Comparison of ENCODE assay signal across 7 mouse cellular contexts in the genomic region with DNA sequence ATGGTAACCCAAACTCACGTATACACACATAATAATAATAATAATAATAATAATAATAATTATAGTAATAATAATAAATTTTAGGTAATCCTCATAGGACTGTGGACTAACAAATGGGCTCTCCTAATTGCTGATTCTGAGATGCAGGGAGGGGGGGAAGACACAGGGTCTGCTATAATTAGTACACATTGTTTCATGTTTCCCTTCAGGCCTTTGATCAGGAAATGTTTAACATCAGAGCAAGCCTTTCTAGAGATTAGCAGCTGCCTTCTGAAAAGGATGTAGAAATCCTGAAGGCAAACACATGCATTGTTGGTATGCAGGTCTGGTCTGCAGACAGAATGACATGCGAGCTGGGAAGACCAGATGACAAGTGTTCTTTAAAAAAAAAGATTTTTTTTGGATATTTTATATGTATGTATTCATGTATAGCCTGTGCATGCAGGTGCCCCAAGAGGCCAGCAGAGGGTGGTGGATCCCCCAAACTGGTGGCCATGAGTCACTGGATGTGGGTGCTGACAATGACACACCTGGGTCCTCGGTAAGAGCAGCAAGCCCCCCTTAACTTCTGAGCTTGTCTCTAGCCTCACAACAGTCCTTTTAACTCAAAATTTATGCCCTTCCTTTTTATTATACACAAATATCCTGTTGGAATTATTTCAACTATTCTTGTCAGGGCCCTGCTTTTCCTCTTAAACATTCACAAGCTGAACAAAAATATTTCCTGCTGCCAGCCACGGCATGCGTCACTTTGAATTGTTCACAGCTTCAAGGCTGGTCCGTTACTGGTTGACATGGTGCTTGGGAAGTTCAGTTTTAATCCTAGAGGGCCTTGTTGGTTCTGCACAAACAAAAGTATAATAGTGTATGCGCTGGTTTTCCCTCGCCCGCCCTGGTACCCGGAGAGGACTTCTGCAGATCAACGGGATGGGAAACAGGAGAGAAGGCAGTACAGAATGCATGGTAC.
DNase-seq lines count a peak whose midpoint lies in the region; ATAC-seq lines count a peak whose summit lies in the region.

No protein-coding gene starts in this region.

- no peaks in the 10 kb centered on the region for H3K36me3 ChIP-seq in midbrain, embryonic 11.5 days (ENCODE audit: control insufficient read depth, insufficient read depth, low read length)
- no peaks in the 10 kb centered on the region for H3K36me3 ChIP-seq in midbrain, embryonic 10.5 days
- H3K36me3 ChIP-seq in embryonic facial prominence, embryonic 15.5 days: no peaks in the 10 kb centered on the region
- H3K36me3 ChIP-seq in splenic B cell, adult 2 months (ENCODE audit: control insufficient read depth, insufficient read depth, low read length, poor library complexity, severe bottlenecking): no peaks in the 10 kb centered on the region

- H3K9me3 ChIP-seq in midbrain, embryonic 11.5 days (ENCODE audit: control insufficient read depth, low read length): no peaks in the 10 kb centered on the region
- no peaks in the 10 kb centered on the region for H3K9me3 ChIP-seq in midbrain, embryonic 10.5 days (replicated peaks)
- H3K9me3 ChIP-seq in embryonic facial prominence, embryonic 15.5 days (replicated peaks): no peaks in the 10 kb centered on the region

- 76% methylated on average over 11 of the region's 11 CpGs for WGBS in midbrain, embryonic 11.5 days
- WGBS in midbrain, embryonic 10.5 days: 82% methylated on average over 11 of the region's 11 CpGs
- WGBS in embryonic facial prominence, embryonic 15.5 days: 61% methylated on average over 11 of the region's 11 CpGs

- no peak overlapping the region for H3K9ac ChIP-seq in midbrain, embryonic 11.5 days (ENCODE audit: low read length)
- H3K9ac ChIP-seq in embryonic facial prominence, embryonic 15.5 days: no peak overlapping the region

- peak; percentile 75 for DNase-seq in midbrain, embryonic 11.5 days (ENCODE audit: low spot score, missing footprints)
- DNase-seq in midbrain, embryonic 10.5 days (ENCODE audit: low spot score): no peak
- peak; percentile 60 for DNase-seq in kidney, postnatal 14 days
- DNase-seq in splenic B cell, adult 2 months (ENCODE audit: low read depth, low spot score): peak; percentile 4
- no peak for DNase-seq in cerebellum, postnatal 25 days
- no peak for DNase-seq in frontal cortex, postnatal 25 days (ENCODE audit: low spot score in 2 of 2)

- H3K27me3 ChIP-seq in midbrain, embryonic 11.5 days (ENCODE audit: control insufficient read depth, insufficient read depth, low read length): no peaks in the 10 kb centered on the region; the same call in 1 of the 2 replicates
- H3K27me3 ChIP-seq in midbrain, embryonic 10.5 days (ENCODE audit: low read depth, poor library complexity, severe bottlenecking): no peaks in the 10 kb centered on the region
- no peaks in the 10 kb centered on the region for H3K27me3 ChIP-seq in embryonic facial prominence, embryonic 15.5 days
- no peaks in the 10 kb centered on the region for H3K27me3 ChIP-seq in splenic B cell, adult 2 months (ENCODE audit: control insufficient read depth, insufficient read depth, low read length, poor library complexity, severe bottlenecking)

- no peak overlapping the region for H3K4me2 ChIP-seq in midbrain, embryonic 11.5 days
- no peak overlapping the region for H3K4me2 ChIP-seq in embryonic facial prominence, embryonic 15.5 days (replicated peaks)

- peaks cover 4% of the 10 kb centered on the region for H3K4me1 ChIP-seq in midbrain, embryonic 11.5 days (ENCODE audit: control insufficient read depth, insufficient read depth, low read length)
- peaks cover 11% of the 10 kb centered on the region for H3K4me1 ChIP-seq in midbrain, embryonic 10.5 days
- H3K4me1 ChIP-seq in embryonic facial prominence, embryonic 15.5 days: no peaks in the 10 kb centered on the region

- no peak overlapping the region for H3K27ac ChIP-seq in midbrain, embryonic 11.5 days (ENCODE audit: low read depth, low read length)
- no peak overlapping the region for H3K27ac ChIP-seq in midbrain, embryonic 10.5 days (replicated peaks)
- peak overlapping the region; percentile 44; the same call in 1 of the 2 replicates for H3K27ac ChIP-seq in embryonic facial prominence, embryonic 15.5 days (replicated peaks)

- H3K4me3 ChIP-seq in midbrain, embryonic 11.5 days (ENCODE audit: low read depth, low read length): no peak overlapping the region
- H3K4me3 ChIP-seq in midbrain, embryonic 10.5 days: no peak overlapping the region
- H3K4me3 ChIP-seq in embryonic facial prominence, embryonic 15.5 days (replicated peaks): no peak overlapping the region

- peak; percentile 56; the same call in 1 of the 2 replicates for ATAC-seq in midbrain, embryonic 11.5 days (ENCODE audit: low FRiP score)
- no peak for ATAC-seq in embryonic facial prominence, embryonic 15.5 days (ENCODE audit: insufficient number of reproducible peaks, low FRiP score, low TSS enrichment, low read depth)

Comparison
In these comparisons a context has a peak if more than half of its experiments do, and no peak if none do; other contexts are left out.
1. DNase-seq: peak in midbrain, embryonic 11.5 days (single experiment), kidney, postnatal 14 days (single experiment) and splenic B cell, adult 2 months (single experiment); none in midbrain, embryonic 10.5 days (single experiment), cerebellum, postnatal 25 days (0 of 2) and frontal cortex, postnatal 25 days (0 of 2).